Mouse (Mus musculus): ENCODE measurements around the gene Mypn. TPM values are rescaled to one million over a fixed set of nuclear protein-coding genes. Genes with fewer than 3 reads are reported as not detected.

Gene Mypn
- 0.21 and 0.31 TPM in 2 replicates for polyA plus RNA-seq (2015; fragmentation: Nextera tagmentation; extraction: Ambion mirVana)

DNA sequence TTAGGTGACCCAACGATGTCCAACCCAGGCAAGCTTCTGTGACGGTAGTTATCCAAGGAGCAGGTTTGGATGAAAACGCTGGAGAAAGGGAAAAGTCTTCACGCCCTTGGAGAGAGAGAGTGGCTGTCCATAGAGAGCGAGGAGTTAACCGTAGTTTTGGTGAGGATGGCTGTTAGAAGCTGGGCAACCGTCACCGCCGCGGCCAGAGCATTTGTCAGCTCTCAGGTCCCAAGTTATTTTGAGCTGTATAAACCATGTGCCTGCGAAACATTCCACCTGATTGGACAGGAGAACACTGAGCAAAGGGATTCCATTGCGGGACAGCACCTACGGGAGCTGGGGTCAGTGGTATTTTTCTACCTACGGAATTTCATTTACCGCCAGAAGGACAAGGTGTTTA is at the start of gene Mypn:
Gene Mypn (minus strand): TSS at position 225 of the 400 bp plus-strand sequence.
- no peak for ATAC-seq (replicated peaks)
- Histone ChIP-seq H3K9ac (no peak within 1 kb of the TSS), H3K27ac (no peak within 1 kb of the TSS), H3K36me3 (replicated peaks) (no peaks in the 10 kb centered on the region), H3K4me2 (no peak within 1 kb of the TSS), H3K9me3 (no peaks in the 10 kb centered on the region), H3K4me1 (no peaks in the 10 kb centered on the region), H3K27me3 (replicated peaks) (no peaks in the 10 kb centered on the region), H3K4me3 (no peak within 1 kb of the TSS)
- 89% methylated on average over 15 of the region's 15 CpGs for WGBS

DNA sequence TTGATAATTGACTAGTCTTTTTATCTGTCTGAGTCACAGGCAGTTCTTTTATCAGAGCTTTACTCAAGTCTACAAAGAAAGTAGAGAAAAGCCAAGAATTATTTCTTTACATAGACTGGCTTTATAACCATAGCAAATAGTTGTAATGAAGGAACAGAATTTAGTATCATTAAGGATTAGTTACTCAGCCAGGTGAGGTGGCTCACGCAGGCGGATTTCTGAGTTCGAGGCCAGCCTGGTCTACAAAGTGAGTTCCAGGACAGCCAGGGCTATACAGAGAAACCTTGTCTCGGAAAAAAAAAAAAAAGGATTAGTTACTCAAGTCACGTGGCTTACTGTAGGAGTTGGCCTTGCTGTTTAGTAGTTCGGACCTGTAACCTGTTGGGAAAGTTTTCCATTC is 44.7 kb upstream of the Mypn start:
- no peak overlapping the region for H3K4me3 ChIP-seq
- peaks cover 12% of the 10 kb centered on the region for H3K4me1 ChIP-seq
- no peak for ATAC-seq (replicated peaks)
- H3K9ac ChIP-seq, result no peak overlapping the region
- 0 out of 2 replicates have a peak, but pooled peaks cover 6% of the 10 kb centered on the region for H3K36me3 ChIP-seq (replicated peaks)
- H3K9me3 ChIP-seq, result no peaks in the 10 kb centered on the region
- H3K4me2 ChIP-seq, result no peak overlapping the region
- H3K27ac ChIP-seq, result no peak overlapping the region
- WGBS, result 92% methylated on average over 6 of the region's 6 CpGs
- H3K27me3 ChIP-seq (replicated peaks), result no peaks in the 10 kb centered on the region

- H3K27me3 ChIP-seq (replicated peaks), result no peaks in the 10 kb centered on the region
- no peak overlapping the region for H3K9ac ChIP-seq
- no peak overlapping the region for H3K4me2 ChIP-seq
- no peaks in the 10 kb centered on the region for H3K9me3 ChIP-seq
- whole genome bisulfite sequencing, result 88% methylated on average over 7 of the region's 7 CpGs
- no peak overlapping the region for H3K4me3 ChIP-seq
- no peak for ATAC-seq (replicated peaks)
- H3K36me3 ChIP-seq (replicated peaks), result 0 out of 2 replicates have a peak, but pooled peaks cover 6% of the 10 kb centered on the region
- H3K27ac ChIP-seq, result no peak overlapping the region
- H3K4me1 ChIP-seq, result peaks cover 19% of the 10 kb centered on the region
These were observed 43.7 kb upstream of the Mypn start for GRCm38 (mm10) chr10:63247457-63247856.

GRCm38 (mm10) chr10:63245846-63246245 is 42.1 kb upstream of the Mypn start:
- Histone ChIP-seq H3K4me3 (no peak overlapping the region), H3K27ac (no peak overlapping the region), H3K36me3 (replicated peaks) (0 out of 2 replicates have a peak, but pooled peaks cover 6% of the 10 kb centered on the region), H3K9me3 (no peaks in the 10 kb centered on the region), H3K9ac (no peak overlapping the region), H3K4me2 (no peak overlapping the region), H3K27me3 (replicated peaks) (no peaks in the 10 kb centered on the region), H3K4me1 (peaks cover 25% of the 10 kb centered on the region)
- 88% methylated on average over 3 of the region's 3 CpGs for WGBS
- ATAC-seq (replicated peaks), result no peak

- peak overlapping the region; percentile 86 for H3K4me2 ChIP-seq
- H3K9me3 ChIP-seq, result no peaks in the 10 kb centered on the region
- peak overlapping the region; percentile 88; the same call in 1 of the 2 replicates for H3K9ac ChIP-seq
- H3K27me3 ChIP-seq (replicated peaks), result no peaks in the 10 kb centered on the region
- H3K4me1 ChIP-seq, result peaks cover 25% of the 10 kb centered on the region
- no peak overlapping the region for H3K27ac ChIP-seq
- no peaks in the 10 kb centered on the region for H3K36me3 ChIP-seq (replicated peaks)
- no peak for ATAC-seq (replicated peaks)
- WGBS, result 13% methylated on average over 5 of the region's 5 CpGs
- peak overlapping the region; percentile 85 for H3K4me3 ChIP-seq
These were observed 41.0 kb upstream of the Mypn start for GRCm38 (mm10) chr10:63244746-63245145.

DNA sequence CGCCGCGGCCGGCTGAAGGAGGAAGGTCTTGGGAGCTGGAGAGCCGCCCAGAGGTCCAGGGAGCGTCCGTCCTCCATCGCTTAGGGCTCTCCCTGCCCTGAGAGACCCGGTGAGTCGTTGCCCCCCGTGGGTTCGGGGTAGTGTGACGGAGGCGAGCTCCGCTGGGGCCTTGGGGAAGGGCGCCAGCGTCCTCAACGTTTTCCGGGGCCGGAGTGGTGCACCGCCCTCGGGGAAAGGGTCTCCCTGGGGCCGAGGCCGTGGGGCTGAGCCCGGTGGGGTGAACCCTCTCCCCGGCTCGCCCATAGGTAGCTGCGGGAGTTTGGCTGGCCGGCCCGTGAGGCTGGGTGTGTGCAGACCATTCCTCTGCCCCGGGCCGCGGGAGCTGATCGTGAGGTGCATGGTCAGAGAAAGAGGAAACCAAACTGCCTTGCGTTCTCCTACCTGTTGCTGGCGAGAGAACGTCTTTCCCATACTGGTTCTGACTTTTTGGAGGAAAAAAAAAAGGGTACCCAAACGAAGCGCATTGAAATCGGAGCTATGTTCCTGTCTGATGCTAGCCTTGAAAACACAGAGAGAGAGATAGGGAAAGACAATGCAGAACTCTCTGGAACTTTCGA is 40.4 kb upstream of the Mypn start:
- ATAC-seq (replicated peaks), result peak; percentile 86
- no peaks in the 10 kb centered on the region for H3K27me3 ChIP-seq (replicated peaks)
- H3K9me3 ChIP-seq, result no peaks in the 10 kb centered on the region
- H3K4me3 ChIP-seq, result peak overlapping the region; percentile 85
- H3K27ac ChIP-seq, result peak overlapping the region; percentile 95
- H3K4me1 ChIP-seq, result peaks cover 25% of the 10 kb centered on the region
- H3K4me2 ChIP-seq, result peak overlapping the region; percentile 86
- 0% methylated on average over 41 of the region's 41 CpGs for WGBS
- H3K36me3 ChIP-seq (replicated peaks), result no peaks in the 10 kb centered on the region
- H3K9ac ChIP-seq, result peak overlapping the region; percentile 88

GRCm38 (mm10) chr10:63243493-63244054 is 39.8 kb upstream of the Mypn start, which contains the start of gene Herc4:
Herc4 (plus strand) TSS chr10:63243810.
- Histone ChIP-seq H3K27me3 (replicated peaks) (no peaks in the 10 kb centered on the region), H3K4me1 (peaks cover 25% of the 10 kb centered on the region), H3K27ac (peak within 1 kb of the TSS; percentile 95), H3K9ac (peak within 1 kb of the TSS; percentile 88), H3K4me2 (peak within 1 kb of the TSS; percentile 86), H3K4me3 (peak within 1 kb of the TSS; percentile 85), H3K36me3 (replicated peaks) (no peaks in the 10 kb centered on the region), H3K9me3 (no peaks in the 10 kb centered on the region)
- under 1% methylated on average over 42 of the region's 44 CpGs for WGBS
- peak; percentile 98 for ATAC-seq (replicated peaks)

DNA sequence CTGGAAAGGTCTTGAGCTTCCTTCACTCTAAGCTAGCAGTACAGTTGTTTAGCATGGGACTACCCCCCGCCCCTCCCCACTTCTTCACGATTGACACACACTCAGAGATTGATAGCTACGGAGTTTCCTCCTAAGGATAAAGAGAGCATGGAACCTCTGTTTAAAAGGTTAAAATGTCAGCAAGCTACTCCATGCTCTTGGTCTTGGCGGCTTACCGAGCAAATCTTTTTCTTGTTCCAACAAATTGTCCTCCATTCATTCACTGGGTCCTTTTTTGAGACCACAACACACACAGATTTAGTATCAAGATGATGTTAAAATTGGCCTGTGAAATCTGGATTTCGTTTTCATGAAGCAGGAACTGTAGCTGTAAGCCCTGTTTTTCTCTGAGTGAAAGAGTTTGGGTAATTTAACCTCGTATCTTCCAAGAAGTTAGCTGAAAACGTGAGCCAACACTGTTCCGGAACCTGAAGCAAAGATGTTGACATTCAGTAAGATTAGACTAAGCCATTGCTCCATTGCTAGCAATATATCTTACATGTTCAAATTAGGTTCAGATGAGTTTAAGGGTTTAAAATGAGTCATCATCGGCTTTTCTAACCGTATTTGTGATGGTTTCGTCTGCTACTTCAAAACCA is 39.2 kb upstream of the Mypn start:
- Histone ChIP-seq H3K4me1 (peaks cover 25% of the 10 kb centered on the region), H3K9ac (peak overlapping the region; percentile 62), H3K4me3 (peak overlapping the region; percentile 85), H3K27me3 (replicated peaks) (no peaks in the 10 kb centered on the region), H3K4me2 (peak overlapping the region; percentile 86), H3K9me3 (no peaks in the 10 kb centered on the region), H3K27ac (peak overlapping the region; percentile 56; the same call in 1 of the 2 replicates), H3K36me3 (replicated peaks) (no peaks in the 10 kb centered on the region)
- ATAC-seq (replicated peaks), result no peak
- 28% methylated on average over 12 of the region's 12 CpGs for WGBS

- H3K36me3 ChIP-seq (replicated peaks), result no peaks in the 10 kb centered on the region
- no peak overlapping the region for H3K9ac ChIP-seq
- no peak overlapping the region for H3K4me3 ChIP-seq
- peaks cover 24% of the 10 kb centered on the region for H3K4me1 ChIP-seq
- no peak overlapping the region for H3K4me2 ChIP-seq
- no peak for ATAC-seq (replicated peaks)
- no peaks in the 10 kb centered on the region for H3K27me3 ChIP-seq (replicated peaks)
- 74% methylated on average over 2 of the region's 2 CpGs for WGBS
- no peaks in the 10 kb centered on the region for H3K9me3 ChIP-seq
- no peak overlapping the region for H3K27ac ChIP-seq
These were observed 37.1 kb upstream of the Mypn start for GRCm38 (mm10) chr10:63240868-63241271.

GRCm38 (mm10) chr10:63239848-63240247 is 36.1 kb upstream of the Mypn start:
- no peaks in the 10 kb centered on the region for H3K9me3 ChIP-seq
- H3K27ac ChIP-seq, result no peak overlapping the region
- no peak for ATAC-seq (replicated peaks)
- no peak overlapping the region for H3K9ac ChIP-seq
- 82% methylated on average over 2 of the region's 2 CpGs for WGBS
- peaks cover 17% of the 10 kb centered on the region for H3K4me1 ChIP-seq
- H3K4me3 ChIP-seq, result no peak overlapping the region
- H3K36me3 ChIP-seq (replicated peaks), result no peaks in the 10 kb centered on the region
- H3K4me2 ChIP-seq, result no peak overlapping the region
- H3K27me3 ChIP-seq (replicated peaks), result no peaks in the 10 kb centered on the region

DNA sequence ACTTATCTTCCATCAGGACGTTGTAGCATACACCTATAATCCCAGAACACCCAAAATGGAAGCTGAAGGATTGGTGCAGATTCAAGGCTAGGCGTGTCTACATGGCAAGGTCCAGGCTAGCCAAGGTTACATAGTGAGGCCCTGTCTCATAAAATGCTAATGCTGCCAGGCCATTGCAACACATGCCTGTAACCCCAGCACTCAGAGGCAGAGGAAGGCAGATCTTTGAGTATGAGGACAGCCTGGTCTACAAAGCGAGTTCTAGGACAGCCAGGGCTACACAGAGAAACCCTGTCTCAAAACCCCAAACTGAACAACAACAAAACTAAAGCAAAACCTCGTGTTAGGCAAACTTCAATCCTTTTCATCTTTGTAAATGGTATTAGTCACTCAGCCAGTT is 34.3 kb upstream of the Mypn start:
- ATAC-seq (replicated peaks), result no peak
- no peak overlapping the region for H3K9ac ChIP-seq
- no peak overlapping the region for H3K4me2 ChIP-seq
- no peak overlapping the region for H3K4me3 ChIP-seq
- no peak overlapping the region for H3K27ac ChIP-seq
- H3K9me3 ChIP-seq, result no peaks in the 10 kb centered on the region
- peaks cover 12% of the 10 kb centered on the region for H3K4me1 ChIP-seq
- H3K36me3 ChIP-seq (replicated peaks), result no peaks in the 10 kb centered on the region
- no peaks in the 10 kb centered on the region for H3K27me3 ChIP-seq (replicated peaks)
- 79% methylated on average over 4 of the region's 4 CpGs for WGBS

DNA sequence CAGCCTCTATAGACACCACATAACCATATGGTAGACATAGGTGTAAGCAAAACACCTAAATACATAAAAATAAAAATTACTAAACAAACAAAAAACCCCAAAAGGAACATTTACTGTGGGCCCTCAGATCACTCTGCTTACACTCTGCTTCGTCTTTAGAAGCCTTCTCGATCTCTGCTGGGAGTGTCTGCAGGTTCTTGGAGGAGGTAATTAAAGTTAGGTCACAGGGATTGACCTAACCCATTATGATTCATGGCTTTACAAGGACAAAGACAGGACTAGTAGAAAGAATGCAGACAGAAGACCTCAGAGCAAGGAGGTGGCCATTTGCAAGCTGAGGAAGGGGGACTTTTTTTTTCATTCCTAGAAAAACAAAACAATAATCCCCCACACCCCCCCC is 33.5 kb upstream of the Mypn start:
- Histone ChIP-seq H3K9ac (no peak overlapping the region), H3K27me3 (replicated peaks) (no peaks in the 10 kb centered on the region), H3K9me3 (no peaks in the 10 kb centered on the region), H3K27ac (no peak overlapping the region), H3K4me1 (peaks cover 3% of the 10 kb centered on the region), H3K36me3 (replicated peaks) (no peaks in the 10 kb centered on the region), H3K4me3 (no peak overlapping the region), H3K4me2 (no peak overlapping the region)
- ATAC-seq (replicated peaks), result no peak
- WGBS, result 57% methylated on average over 2 of the region's 2 CpGs
